Mouse (Mus musculus): ENCODE data around the gene Il2ra.

DNA sequence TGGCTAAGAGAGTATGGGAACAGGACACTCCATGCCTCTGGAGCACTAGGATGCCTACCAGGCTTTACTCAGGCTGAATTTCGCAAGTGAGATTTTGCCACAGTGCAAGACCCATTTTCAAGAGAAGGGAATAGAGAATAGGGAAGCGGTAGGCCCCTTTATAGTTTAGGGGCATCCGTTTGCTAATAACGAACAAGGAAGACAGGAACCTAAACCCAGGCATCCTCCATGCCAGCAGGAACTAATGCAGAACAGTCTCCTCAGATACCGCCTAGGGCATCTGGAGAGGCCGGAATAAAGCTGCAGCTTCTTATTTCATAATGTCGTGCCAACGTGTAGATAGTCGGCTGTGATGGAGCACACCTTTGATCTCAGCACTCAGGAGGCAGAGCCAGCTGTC is 80.0 kb downstream of the Il2ra start:
- TF ChIP-seq POLR2A (IDR thresholded peaks at IDR 0.05; ENCODE audit: extremely low read depth, insufficient read depth, low read length) (no peak), CTCF (IDR thresholded peaks at IDR 0.05; ENCODE audit: extremely low read depth, insufficient read depth, low read length) (no peak)
